Mouse (Mus musculus) neural tube, embryonic 12.5 days (tissue): ENCODE results near the gene Mbd5. TPM values are rescaled to one million over a fixed set of nuclear protein-coding genes. Genes with fewer than 3 reads are reported as not detected.
A peak's percentile ranks its signal among the peaks of the same experiment; 100 is the strongest.
"Not testable (repeated sequence)": the region's sequence is repeated elsewhere in the genome, so short reads cannot be mapped to it uniquely, and the experiment has no call there.

ENCODE experiments used
- ATAC-seq: fragments of 200-750 bp; cut with Nextera tagmentation; 2 replicates; pipeline ENCODE4 v1.8.0; 2017; ENCODE audit warnings: low read depth, mild to moderate bottlenecking, moderate TSS enrichment, moderate library complexity; ENCODE audit not compliant: low FRiP score
- H3K27ac ChIP-seq: fragments of 300-500 bp; sonication (generic); 2 replicates; pipeline ENCODE4 v1.5.1; 2016
- H3K27me3 ChIP-seq: fragments of 300-500 bp; sonication (generic); replicated peaks from 2 replicates; pipeline ENCODE4 v1.6.1; 2016; ENCODE audit warnings: mild to moderate bottlenecking
- H3K36me3 ChIP-seq: fragments of 300-500 bp; sonication (generic); 2 replicates; pipeline ENCODE4 v1.6.1; 2016; ENCODE audit warnings: mild to moderate bottlenecking
- H3K4me1 ChIP-seq: fragments of 300-500 bp; sonication (generic); 2 replicates; pipeline ENCODE4 v1.6.1; 2016
- H3K4me2 ChIP-seq: fragments of 300-500 bp; sonication (generic); replicated peaks from 2 replicates; pipeline ENCODE4 v1.6.1; 2016; ENCODE audit warnings: mild to moderate bottlenecking
- H3K4me3 ChIP-seq: fragments of 300-500 bp; sonication (generic); 2 replicates; pipeline ENCODE4 v1.5.1; 2016
- H3K9ac ChIP-seq: fragments of 300-500 bp; sonication (generic); 2 replicates; pipeline ENCODE4 v1.6.1; 2016; ENCODE audit warnings: mild to moderate bottlenecking
- H3K9me3 ChIP-seq: fragments of 300-500 bp; sonication (generic); 2 replicates; pipeline ENCODE4 v1.6.1; 2016; ENCODE audit warnings: mild to moderate bottlenecking
- WGBS: fragments of 180-500 bp; shearing (Covaris S2); methylation state at CpG from one replicate; pipeline ENCODE4 v1.1.7; 2016; 5-methylcytosine and 5-hydroxymethylcytosine counted together
- polyA plus RNA-seq: library from polyadenylated mRNA; unstranded; fragments of >200 nt; fragmentation: Nextera tagmentation; extraction: Ambion mirVana; gene quantifications from 2 replicates; pipeline ENCODE4 v1.2.1, GENCODE M21; 2016

The Mbd5 gene
- polyA plus RNA-seq, 1 experiment from 2014 or later = 36.7 TPM

DNA sequence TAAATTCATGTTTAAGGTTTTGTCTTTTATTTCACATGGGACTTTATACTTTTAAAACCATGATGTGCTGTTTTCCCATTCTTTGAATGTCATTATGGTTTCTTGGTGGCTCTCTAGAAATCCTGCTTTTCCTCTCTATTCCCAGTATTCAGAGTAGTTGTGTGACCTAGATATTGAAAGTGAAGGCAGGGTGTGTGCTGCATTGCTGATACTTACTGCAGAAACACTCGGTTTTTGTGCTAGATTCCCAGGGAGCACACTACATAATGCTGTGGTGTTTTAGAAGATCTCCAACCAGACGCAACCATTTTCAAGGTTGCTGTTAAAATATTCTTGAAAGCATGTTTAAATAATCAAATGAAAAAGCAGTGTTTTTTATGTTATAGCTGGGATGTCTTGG is 241.7 kb downstream of the Mbd5 start:
- Histone ChIP-seq H3K9ac (no peak overlapping the region), H3K27ac (no peak overlapping the region), H3K9me3 (no peaks in the 10 kb centered on the region), H3K27me3 (no peaks in the 10 kb centered on the region), H3K36me3 (no peaks in the 10 kb centered on the region), H3K4me1 (no peaks in the 10 kb centered on the region), H3K4me3 (no peak overlapping the region), H3K4me2 (no peak overlapping the region)
- 85% methylated on average over 2 of the region's 2 CpGs for WGBS
- no peak for ATAC-seq

DNA sequence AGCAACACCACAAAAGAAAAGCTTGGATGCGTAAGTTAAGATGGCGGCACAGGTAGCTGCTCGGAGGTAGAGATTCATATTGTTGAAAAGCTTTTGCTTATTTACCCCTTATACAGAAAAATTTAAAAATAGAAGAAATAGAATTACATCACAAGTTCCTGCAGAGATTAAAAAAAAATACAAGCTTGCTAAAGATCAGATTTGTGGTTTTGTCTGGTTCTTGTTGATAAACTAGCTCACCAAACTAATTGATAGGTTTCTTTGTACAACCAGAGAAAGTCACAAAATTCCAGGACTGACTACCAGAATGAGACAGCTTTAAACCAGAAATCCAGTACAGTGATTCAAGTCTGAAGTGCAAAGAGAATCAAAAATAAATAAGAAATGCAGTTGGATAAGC is 242.4 kb downstream of the Mbd5 start:
- WGBS = 95% methylated on average over 3 of the region's 3 CpGs
- no peaks in the 10 kb centered on the region for H3K27me3 ChIP-seq
- H3K9me3 ChIP-seq = no peaks in the 10 kb centered on the region
- ATAC-seq = no peak
- H3K9ac ChIP-seq = no peak overlapping the region
- H3K27ac ChIP-seq = no peak overlapping the region
- no peak overlapping the region for H3K4me2 ChIP-seq
- H3K36me3 ChIP-seq = no peaks in the 10 kb centered on the region
- H3K4me3 ChIP-seq = no peak overlapping the region
- no peaks in the 10 kb centered on the region for H3K4me1 ChIP-seq

DNA sequence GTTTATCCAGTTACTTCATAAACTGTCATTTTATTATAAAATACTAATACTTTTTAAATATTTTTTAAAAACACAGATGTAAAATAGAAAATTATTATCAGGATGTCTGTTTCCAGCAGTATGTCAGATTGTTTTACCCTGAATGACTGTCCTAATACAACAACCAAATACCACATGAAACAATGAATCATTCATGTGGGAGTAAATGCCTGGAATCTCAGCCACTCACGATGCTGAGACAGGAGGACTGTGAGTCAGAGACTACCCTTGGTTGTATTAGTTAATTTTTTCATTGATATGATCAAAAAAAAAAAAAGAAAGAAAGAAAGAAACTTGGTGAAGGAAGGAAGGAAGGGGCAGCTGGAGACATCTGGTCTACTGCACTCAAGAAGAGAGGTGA is 254.8 kb downstream of the Mbd5 start:
- Histone ChIP-seq H3K9ac (no peak overlapping the region), H3K27me3 (no peaks in the 10 kb centered on the region), H3K4me2 (no peak overlapping the region), H3K27ac (no peak overlapping the region), H3K9me3 (no peaks in the 10 kb centered on the region), H3K4me1 (no peaks in the 10 kb centered on the region), H3K4me3 (no peak overlapping the region), H3K36me3 (no peaks in the 10 kb centered on the region)
- ATAC-seq = no peak
- WGBS = 89% methylated on average over 1 of the region's 1 CpGs

DNA sequence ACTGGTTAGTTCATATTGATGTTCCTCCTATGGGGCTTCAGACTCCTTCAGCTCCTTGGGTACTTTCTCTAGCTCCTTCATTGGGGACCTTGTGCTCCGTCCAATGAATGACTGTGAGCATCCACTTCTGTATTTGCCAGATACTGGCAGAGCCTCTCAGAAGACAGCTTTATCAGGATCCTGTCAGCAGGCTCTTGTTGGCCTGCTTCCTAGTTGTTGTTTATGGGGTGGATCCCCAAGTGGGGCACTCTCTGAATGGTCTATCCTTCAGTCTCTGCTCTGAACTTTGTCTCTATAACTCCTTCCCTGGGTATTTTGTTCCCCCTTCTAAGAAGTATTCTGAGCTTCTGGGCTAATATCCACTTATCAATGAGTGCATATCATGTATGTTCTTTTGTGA is 256.4 kb downstream of the Mbd5 start:
- not testable (repeated sequence) for ATAC-seq, H3K4me3 ChIP-seq, H3K4me2 ChIP-seq, H3K36me3 ChIP-seq, H3K9ac ChIP-seq, H3K27me3 ChIP-seq, H3K9me3 ChIP-seq, H3K27ac ChIP-seq, H3K4me1 ChIP-seq
- 81% methylated on average over 1 of the region's 1 CpGs for WGBS

DNA sequence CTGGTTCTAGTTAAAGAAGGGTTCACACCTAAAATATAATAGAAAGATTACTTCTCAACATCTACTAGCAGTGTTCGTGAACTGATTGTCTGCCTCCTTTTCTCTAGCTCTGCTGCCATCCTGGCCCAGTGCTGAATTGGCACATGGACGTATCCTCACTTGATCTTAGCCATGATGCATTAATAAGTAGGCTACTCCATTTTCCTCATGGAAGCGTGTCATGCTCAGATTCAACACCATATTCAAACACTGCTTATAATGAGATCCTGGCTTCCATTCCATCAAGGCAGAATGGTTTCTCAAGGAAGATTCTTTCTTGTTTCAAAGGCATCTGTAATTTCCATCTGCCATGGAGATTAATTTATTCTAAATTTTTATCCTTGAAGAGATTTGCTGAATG is 260.0 kb downstream of the Mbd5 start:
- Histone ChIP-seq H3K36me3 (no peaks in the 10 kb centered on the region), H3K27ac (no peak overlapping the region), H3K4me2 (no peak overlapping the region), H3K9ac (no peak overlapping the region), H3K4me3 (no peak overlapping the region), H3K9me3 (no peaks in the 10 kb centered on the region), H3K4me1 (no peaks in the 10 kb centered on the region), H3K27me3 (no peaks in the 10 kb centered on the region)
- 95% methylated on average over 3 of the region's 3 CpGs for WGBS
- no peak for ATAC-seq

DNA sequence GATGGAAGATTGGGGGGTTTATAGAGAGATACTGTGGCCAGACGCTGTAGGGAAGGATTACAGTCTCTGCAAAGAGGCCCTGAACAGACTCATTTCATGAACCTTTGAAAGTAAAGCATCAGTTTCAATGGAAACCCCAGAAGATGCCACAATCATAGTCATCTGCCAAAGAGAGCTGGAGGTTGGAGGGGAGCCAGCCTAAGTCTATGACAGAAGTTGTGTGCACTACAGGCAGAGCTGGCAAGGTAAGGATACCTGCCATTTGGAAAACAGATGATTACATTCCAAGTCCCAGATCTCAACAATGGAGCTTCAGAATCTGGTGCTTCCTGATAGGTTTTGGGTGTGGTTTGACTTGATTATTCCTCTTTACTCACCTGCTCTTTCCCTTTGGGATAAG is 261.1 kb downstream of the Mbd5 start:
- no peaks in the 10 kb centered on the region for H3K36me3 ChIP-seq
- H3K27me3 ChIP-seq = no peaks in the 10 kb centered on the region
- no peak overlapping the region for H3K4me2 ChIP-seq
- H3K9ac ChIP-seq = no peak overlapping the region
- 97% methylated on average over 1 of the region's 1 CpGs for WGBS
- no peak for ATAC-seq
- H3K27ac ChIP-seq = no peak overlapping the region
- no peak overlapping the region for H3K4me3 ChIP-seq
- H3K4me1 ChIP-seq = no peaks in the 10 kb centered on the region
- H3K9me3 ChIP-seq = no peaks in the 10 kb centered on the region

DNA sequence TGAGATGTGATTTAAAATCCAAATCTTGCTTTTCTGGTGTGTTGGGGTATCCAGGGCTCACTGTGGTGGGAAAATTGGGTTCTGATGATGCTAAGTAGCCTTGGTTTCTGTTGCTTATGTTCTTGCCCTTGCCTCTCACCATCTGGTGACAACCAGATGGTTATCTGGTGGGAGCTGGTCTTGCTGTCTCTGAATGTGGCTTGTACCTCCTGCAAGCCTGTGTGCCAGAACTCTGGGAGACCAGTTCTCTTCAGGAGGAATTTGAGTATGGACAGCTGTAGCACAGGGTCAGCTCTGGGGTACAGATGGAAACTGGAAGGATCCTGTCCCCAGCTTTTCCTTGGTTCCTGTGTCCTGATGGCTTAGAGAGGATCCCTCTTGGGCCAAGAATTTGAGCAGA is 280.4 kb downstream of the Mbd5 start:
- H3K27me3 ChIP-seq = no peaks in the 10 kb centered on the region
- no peak overlapping the region for H3K4me2 ChIP-seq
- H3K36me3 ChIP-seq = no peaks in the 10 kb centered on the region
- ATAC-seq = no peak
- no peak overlapping the region for H3K9ac ChIP-seq
- no peak overlapping the region for H3K27ac ChIP-seq
- H3K9me3 ChIP-seq = no peaks in the 10 kb centered on the region
- H3K4me3 ChIP-seq = no peak overlapping the region
- H3K4me1 ChIP-seq = no peaks in the 10 kb centered on the region

DNA sequence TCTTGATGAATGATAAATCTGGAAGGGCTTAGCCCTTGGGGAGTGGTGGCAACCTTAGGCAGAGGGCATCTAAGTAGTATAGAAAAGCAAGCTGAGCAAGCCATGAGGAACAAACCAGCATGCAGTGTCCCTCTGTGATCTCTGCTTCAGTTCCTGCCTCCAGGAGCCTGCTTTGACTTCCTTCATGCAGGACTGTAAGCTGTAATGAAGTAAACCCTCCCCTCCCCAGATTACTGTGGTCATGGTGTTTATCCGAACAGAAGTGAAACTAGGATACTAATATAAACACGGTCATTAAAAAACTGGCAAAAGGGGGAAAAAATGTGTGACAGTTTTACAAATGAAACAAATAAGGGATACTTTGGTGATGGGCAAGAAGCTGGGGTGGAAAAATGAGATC is 284.8 kb downstream of the Mbd5 start:
- ATAC-seq = no peak
- no peak overlapping the region for H3K9ac ChIP-seq
- H3K4me3 ChIP-seq = no peak overlapping the region
- H3K9me3 ChIP-seq = no peaks in the 10 kb centered on the region
- H3K4me2 ChIP-seq = no peak overlapping the region
- no peak overlapping the region for H3K27ac ChIP-seq
- 83% methylated on average over 2 of the region's 2 CpGs for WGBS
- no peaks in the 10 kb centered on the region for H3K27me3 ChIP-seq
- H3K36me3 ChIP-seq = 0 out of 2 replicates have a peak, but pooled peaks cover 4% of the 10 kb centered on the region
- H3K4me1 ChIP-seq = no peaks in the 10 kb centered on the region

DNA sequence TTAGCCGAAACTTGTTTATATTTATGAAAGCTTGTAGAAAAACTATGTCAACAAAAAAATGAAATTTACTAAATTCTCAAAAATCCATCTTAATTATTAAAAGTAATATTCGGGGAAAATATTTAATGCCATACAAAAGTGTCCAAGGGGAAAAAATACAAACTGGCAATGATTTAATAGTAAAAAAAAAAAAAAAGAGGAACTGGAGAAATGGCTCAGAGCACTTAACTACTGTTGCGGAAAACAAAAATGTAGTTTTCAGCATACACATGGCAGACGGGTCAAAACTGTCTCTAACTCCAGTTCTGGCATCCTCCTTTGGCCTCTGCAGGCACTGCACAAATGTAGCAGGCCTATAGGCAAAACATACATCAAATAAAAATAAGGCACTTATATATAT is 292.4 kb downstream of the Mbd5 start:
- H3K4me3 ChIP-seq = no peak overlapping the region
- H3K4me2 ChIP-seq = no peak overlapping the region
- no peak overlapping the region for H3K9ac ChIP-seq
- no peaks in the 10 kb centered on the region for H3K9me3 ChIP-seq
- H3K36me3 ChIP-seq = no peaks in the 10 kb centered on the region
- no peak for ATAC-seq
- no peaks in the 10 kb centered on the region for H3K4me1 ChIP-seq
- H3K27me3 ChIP-seq = no peaks in the 10 kb centered on the region
- H3K27ac ChIP-seq = no peak overlapping the region
- WGBS = 91% methylated on average over 4 of the region's 4 CpGs

DNA sequence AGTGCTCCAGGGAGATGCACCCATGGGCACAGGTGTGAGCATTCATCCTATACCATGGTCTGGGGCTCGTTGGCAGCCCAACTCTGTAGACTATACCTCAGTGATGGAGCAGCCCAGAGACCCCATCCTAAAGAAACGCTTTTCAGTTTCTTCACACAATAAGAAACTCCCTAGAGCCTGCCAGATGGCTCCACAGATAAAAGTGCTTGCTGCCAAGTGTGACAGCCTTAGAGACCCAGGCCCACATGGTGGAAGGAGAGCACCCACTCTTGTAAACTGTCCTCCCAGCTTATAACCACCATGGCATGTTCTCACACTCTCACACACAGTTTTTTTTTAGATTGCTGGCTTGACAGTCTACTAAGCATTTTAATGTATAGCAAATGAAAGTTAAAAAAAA is 314.8 kb downstream of the Mbd5 start:
- Histone ChIP-seq H3K27me3 (no peaks in the 10 kb centered on the region), H3K4me3 (no peak overlapping the region), H3K9ac (no peak overlapping the region), H3K36me3 (no peaks in the 10 kb centered on the region), H3K9me3 (no peaks in the 10 kb centered on the region), H3K4me2 (no peak overlapping the region), H3K27ac (no peak overlapping the region), H3K4me1 (no peaks in the 10 kb centered on the region)
- WGBS = 61% methylated on average over 2 of the region's 2 CpGs
- no peak for ATAC-seq

DNA sequence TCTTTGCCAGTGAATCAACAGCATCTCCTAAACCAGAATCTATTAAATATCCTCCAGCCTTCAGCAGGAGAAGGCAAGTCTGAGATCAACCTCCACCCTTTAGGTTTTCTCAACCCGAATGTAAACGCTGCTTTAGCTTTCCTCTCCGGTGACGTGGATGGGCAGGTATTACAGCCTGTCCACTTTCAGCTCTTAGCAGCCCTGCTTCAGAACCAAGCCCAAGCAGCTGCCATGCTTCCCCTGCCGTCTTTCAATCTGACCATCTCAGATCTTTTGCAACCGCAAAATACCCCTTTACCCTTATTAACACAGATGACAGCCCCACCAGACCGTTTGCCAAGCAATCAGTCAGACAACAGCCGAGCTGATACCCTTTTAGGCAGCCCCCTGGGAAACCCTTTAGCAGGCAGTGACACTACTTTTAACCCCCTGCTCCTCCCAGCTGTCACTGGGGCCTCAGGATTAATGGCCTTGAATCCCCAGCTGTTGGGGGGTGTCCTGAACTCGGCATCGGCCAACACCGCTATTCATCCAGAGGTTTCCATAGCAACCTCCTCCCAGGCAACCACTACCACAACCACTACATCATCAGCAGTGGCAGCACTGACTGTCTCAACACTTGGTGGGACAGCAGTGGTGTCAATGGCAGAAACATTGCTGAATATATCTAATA is 323.1 kb downstream of the Mbd5 start:
- H3K27ac ChIP-seq = no peak overlapping the region

DNA sequence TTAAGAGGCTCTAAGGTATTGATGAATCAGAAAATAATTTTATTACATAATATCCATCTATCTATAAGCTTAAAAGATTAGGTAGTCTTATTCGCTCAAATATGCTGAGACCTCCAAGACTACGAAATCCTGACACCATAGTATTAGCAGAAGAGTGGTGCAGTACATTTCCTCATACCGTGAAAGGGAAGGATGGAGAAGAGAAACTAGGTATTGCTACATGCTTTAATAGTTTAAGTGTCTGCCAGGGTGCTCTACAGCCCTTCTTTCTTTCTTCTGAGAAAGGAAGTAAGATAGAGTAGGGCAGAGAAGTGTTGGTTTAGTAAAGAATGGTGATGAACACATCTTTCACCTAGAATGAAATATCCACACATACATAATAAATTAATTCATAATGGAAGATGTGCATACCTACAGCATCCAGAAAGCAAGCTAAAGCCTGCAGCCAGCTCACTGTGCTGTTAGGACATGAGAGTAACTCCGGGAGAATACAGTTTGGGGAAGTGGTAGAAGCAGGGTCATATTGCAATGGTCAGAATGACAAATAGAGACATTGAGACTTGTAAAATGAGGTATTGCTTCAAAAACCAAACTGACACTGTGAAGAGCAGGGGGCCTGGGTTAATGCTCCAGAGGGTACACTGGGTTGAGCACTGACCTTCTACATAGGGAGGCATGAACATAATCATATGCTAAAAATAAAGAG is 326.9 kb downstream of the Mbd5 start:
- 90% methylated on average over 4 of the region's 4 CpGs for WGBS
- H3K27me3 ChIP-seq = no peaks in the 10 kb centered on the region

More for the DNA sequence above, 323.1 kb downstream of the Mbd5 start:
- H3K4me3 ChIP-seq = no peak overlapping the region
- peak overlapping the region; percentile 31 for H3K4me2 ChIP-seq
- WGBS = 16% methylated on average over 11 of the region's 11 CpGs
- H3K4me1 ChIP-seq = peaks cover 13% of the 10 kb centered on the region
- ATAC-seq = peak; percentile 96
- no peak overlapping the region for H3K9ac ChIP-seq
- H3K36me3 ChIP-seq = no peaks in the 10 kb centered on the region
- H3K27me3 ChIP-seq = no peaks in the 10 kb centered on the region
- no peaks in the 10 kb centered on the region for H3K9me3 ChIP-seq

DNA sequence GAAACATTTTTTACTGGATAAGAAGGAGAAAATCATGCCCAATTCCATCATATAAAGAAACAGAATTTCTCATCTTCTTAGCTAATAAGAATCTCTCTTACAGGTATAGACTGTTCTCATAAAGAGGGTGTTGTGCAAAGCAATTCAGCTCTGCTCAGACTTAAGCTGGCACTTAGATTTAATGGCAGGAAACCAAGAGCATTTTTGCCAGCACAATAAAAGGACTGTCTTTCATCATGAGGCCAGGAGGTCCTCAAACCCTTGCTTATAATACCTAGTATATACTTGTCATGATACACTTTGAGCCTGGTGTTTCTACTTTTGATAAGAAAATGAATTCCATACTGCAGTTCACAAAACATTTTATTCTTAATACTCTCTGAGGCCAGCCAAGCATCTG is 331.2 kb downstream of the Mbd5 start:
- no peak overlapping the region for H3K4me2 ChIP-seq
- H3K9me3 ChIP-seq = no peaks in the 10 kb centered on the region
- no peak overlapping the region for H3K4me3 ChIP-seq
- no peaks in the 10 kb centered on the region for H3K4me1 ChIP-seq
- H3K36me3 ChIP-seq = peaks cover 4% of the 10 kb centered on the region; the same call in 1 of the 2 replicates
- ATAC-seq = no peak
- H3K27me3 ChIP-seq = no peaks in the 10 kb centered on the region
- H3K9ac ChIP-seq = no peak overlapping the region
- no peak overlapping the region for H3K27ac ChIP-seq

More for the DNA sequence above, 326.9 kb downstream of the Mbd5 start:
- H3K4me2 ChIP-seq = no peak overlapping the region
- no peak overlapping the region for H3K9ac ChIP-seq
- H3K4me3 ChIP-seq = no peak overlapping the region
- H3K27ac ChIP-seq = no peak overlapping the region
- peaks cover 4% of the 10 kb centered on the region; the same call in 1 of the 2 replicates for H3K36me3 ChIP-seq
- no peaks in the 10 kb centered on the region for H3K9me3 ChIP-seq
- peaks cover 13% of the 10 kb centered on the region for H3K4me1 ChIP-seq
- ATAC-seq = no peak
